Mouse (Mus musculus) lung, postnatal 4 days (tissue): Measurements from ENCODE around the gene Ppp1r14d.

Source experiments
- DNase-seq, 2 experiments: peaks; one replicate each; pipeline ENCODE4 v3.0.0; 2021

The Ppp1r14d gene

GRCm38 (mm10) chr2:119229775-119230704, at the start of gene Ppp1r14d:
Ppp1r14d (minus strand) TSS chr2:119229906.
- no peak for DNase-seq

GRCm38 (mm10) chr2:119277810-119278209, 48.1 kb upstream of the Ppp1r14d start:
- no peak for DNase-seq

GRCm38 (mm10) chr2:119276926-119277325, 47.2 kb upstream of the Ppp1r14d start:
- no peak for DNase-seq

GRCm38 (mm10) chr2:119274126-119274525, 44.4 kb upstream of the Ppp1r14d start:
- no peak for DNase-seq

- peak; percentile 81 for DNase-seq
Measured at GRCm38 (mm10) chr2:119270643-119271331, 41.1 kb upstream of the Ppp1r14d start, which contains the start of gene Rhov. Rhov (minus strand) TSS chr2:119271272.

- DNase-seq: no peak
Measured at GRCm38 (mm10) chr2:119270286-119270642, 40.6 kb upstream of the Ppp1r14d start.

- DNase-seq: no peak
Measured at GRCm38 (mm10) chr2:119263813-119264212, 34.1 kb upstream of the Ppp1r14d start.

GRCm38 (mm10) chr2:119262978-119263377, 33.3 kb upstream of the Ppp1r14d start:
- peak; percentile 81 to 84 for DNase-seq

- DNase-seq: peak in 1 of 2 experiments; percentile 55
Measured at GRCm38 (mm10) chr2:119261326-119261725, 31.6 kb upstream of the Ppp1r14d start.

GRCm38 (mm10) chr2:119260518-119260917, 30.8 kb upstream of the Ppp1r14d start:
- DNase-seq: no peak

- DNase-seq: no peak
Measured at GRCm38 (mm10) chr2:119254976-119255375, 25.3 kb upstream of the Ppp1r14d start.

GRCm38 (mm10) chr2:119250826-119251478, 21.2 kb upstream of the Ppp1r14d start:
- DNase-seq: peak; percentile 82 to 90

GRCm38 (mm10) chr2:119250377-119250776, 20.7 kb upstream of the Ppp1r14d start:
- no peak for DNase-seq

GRCm38 (mm10) chr2:119249592-119250061, 19.9 kb upstream of the Ppp1r14d start:
- DNase-seq: peak; percentile 39 to 57

- DNase-seq: no peak
Measured at GRCm38 (mm10) chr2:119247904-119248303, 18.2 kb upstream of the Ppp1r14d start.

GRCm38 (mm10) chr2:119245246-119245645, 15.5 kb upstream of the Ppp1r14d start:
- no peak for DNase-seq

- no peak for DNase-seq
Measured at GRCm38 (mm10) chr2:119242548-119242947, 12.8 kb upstream of the Ppp1r14d start.

- DNase-seq: no peak
Measured at GRCm38 (mm10) chr2:119240819-119241186, 11.1 kb upstream of the Ppp1r14d start.

- no peak for DNase-seq
Measured at GRCm38 (mm10) chr2:119240075-119240818, 10.5 kb upstream of the Ppp1r14d start.

- DNase-seq: peak; percentile 14 to 43
Measured at GRCm38 (mm10) chr2:119238671-119239070, 9.0 kb upstream of the Ppp1r14d start.

- no peak for DNase-seq
Measured at GRCm38 (mm10) chr2:119237871-119238220, 8.1 kb upstream of the Ppp1r14d start.

- peak; percentile 72 to 83 for DNase-seq
Measured at GRCm38 (mm10) chr2:119237210-119237870, 7.6 kb upstream of the Ppp1r14d start, which contains the start of gene Spint1. Spint1 (plus strand) TSS chr2:119237362.
